Mouse (Mus musculus) left cerebral cortex, adult 8-10 months (tissue): Measurements from ENCODE around the gene Gm14496. TPM values are rescaled to one million over a fixed set of nuclear protein-coding genes. Genes with fewer than 3 reads are reported as not detected.
"Not testable (repeated sequence)": the region's sequence is repeated elsewhere in the genome, so short reads cannot be mapped to it uniquely, and the experiment has no call there.

Experiments used
- DNase-seq, 2 experiments: peaks; one replicate each; pipeline ENCODE4 v3.0.0; 2022; ENCODE audit warnings: low spot score in 2 of 2
- total RNA-seq, 4 experiments: library from RNA; stranded (reverse); gene quantifications; 2 replicates each; pipeline ENCODE4 v1.2.4; 2022

Gm14496 gene
- total RNA-seq: not detected

GRCm38 (mm10) chr2:181990829-181991228 lies at the start of gene Gm14496:
Gene Gm14496 (plus strand): TSS chr2:181991129.
- DNase-seq: no peak

DNA sequence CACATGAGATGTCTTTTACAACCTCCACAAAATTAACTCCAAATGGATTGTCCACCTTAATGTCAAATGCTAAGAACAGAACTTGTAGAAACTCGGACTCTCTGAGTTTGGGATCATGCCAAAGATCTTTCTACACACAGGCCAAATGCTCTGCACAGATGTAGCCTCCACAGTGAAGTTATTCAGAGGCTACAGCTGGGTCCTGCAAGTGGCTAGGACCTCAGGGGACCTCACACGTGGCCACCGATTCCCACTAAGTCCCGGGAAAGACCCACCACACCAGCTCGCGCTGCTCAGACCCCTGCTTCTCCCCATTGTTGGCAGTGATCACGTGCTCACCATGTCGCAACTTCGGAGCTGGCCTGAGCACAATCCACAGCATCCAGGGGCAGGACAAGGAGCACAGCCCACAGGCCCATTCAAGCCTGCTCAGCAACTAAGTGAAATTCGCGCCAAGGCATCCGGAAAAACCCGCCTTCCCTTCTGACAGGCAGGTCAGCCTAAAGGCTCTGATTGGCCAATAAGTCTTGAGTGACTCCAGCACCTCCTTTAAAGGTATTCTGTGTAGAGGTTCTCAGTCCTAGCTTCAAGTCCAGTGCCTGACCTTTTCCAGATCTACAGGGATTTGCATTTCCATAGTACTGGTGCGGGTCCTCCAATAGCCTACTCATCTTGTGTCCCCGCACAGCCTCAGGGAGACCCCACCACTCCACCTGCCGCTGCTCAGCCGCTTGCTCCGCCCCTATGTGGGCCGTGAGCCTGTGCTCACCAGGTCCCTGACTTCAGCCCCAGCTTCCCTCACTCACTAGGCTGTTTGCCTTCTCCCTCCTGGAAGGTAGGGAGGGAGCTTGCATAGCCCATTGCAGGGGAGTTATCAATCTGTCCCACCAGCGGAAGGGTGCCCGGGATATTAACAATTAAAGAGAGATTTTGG lies 37.9 kb upstream of the Gm14496 start:
- DNase-seq: not testable (repeated sequence)

- DNase-seq: no peak
Measured at GRCm38 (mm10) chr2:181968395-181968794, 22.5 kb upstream of the Gm14496 start.

DNA sequence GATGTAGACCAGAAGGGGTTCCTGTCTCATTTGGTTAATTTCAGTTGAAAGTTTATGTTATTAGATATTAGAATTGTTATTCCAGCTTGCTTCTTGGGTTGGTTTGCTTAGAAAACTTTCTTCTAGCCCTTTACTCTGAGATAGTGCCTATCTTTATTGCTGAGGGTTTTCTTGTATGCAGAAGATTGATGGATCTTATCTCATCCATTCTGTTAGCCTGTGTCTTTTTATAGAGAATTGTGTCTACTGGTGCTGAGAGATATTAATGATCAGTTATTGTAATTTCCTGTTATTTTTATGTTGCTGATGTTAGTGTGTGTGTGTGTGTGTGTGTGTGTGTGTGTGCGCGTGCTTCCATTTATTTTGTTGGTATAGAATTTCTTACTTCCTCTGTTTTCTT lies 21.7 kb upstream of the Gm14496 start:
- no peak for DNase-seq

GRCm38 (mm10) chr2:181981969-181982368 lies 9.0 kb upstream of the Gm14496 start:
- not testable (repeated sequence) for DNase-seq

Other genes starting within 250 kb of the Gm14496 start
- gene Myt1, start 227.8 kb upstream of the Gm14496 start, total RNA-seq: 10 to 100 TPM; 14.7 to 25.9 (median 18.6) TPM
- gene Pcmtd2, start 153.3 kb upstream of the Gm14496 start, total RNA-seq: 10 to 100 TPM; 76.1 to 84.1 (median 81.7) TPM
- 10 to 100 TPM; 26.0 to 31.5 (median 29.8) TPM for gene Polr3k, start 126.8 kb upstream of the Gm14496 start, total RNA-seq